Mouse (Mus musculus) 3T3-L1 (cell line): ENCODE results near the gene Ltv1.
"Not testable (repeated sequence)": the region's sequence is repeated elsewhere in the genome, so short reads cannot be mapped to it uniquely, and the experiment has no call there.

ENCODE experiments used
- DNase-seq: peaks from one replicate; pipeline ENCODE4 v3.0.0-alpha.2; 2015; ENCODE audit warnings: low read depth, low spot score

Gene Ltv1

GRCm38 (mm10) chr10:13196872-13197507 is 4.0 kb upstream of the Ltv1 start:
- DNase-seq, result no peak

GRCm38 (mm10) chr10:13193496-13193895 is 528 bp upstream of the Ltv1 start:
- not testable (repeated sequence) for DNase-seq

GRCm38 (mm10) chr10:13189881-13190280 is 3.1 kb downstream of the Ltv1 start:
- DNase-seq, result no peak

GRCm38 (mm10) chr10:13186754-13187153 is 6.2 kb downstream of the Ltv1 start:
- DNase-seq, result no peak

- DNase-seq, result no peak
These were observed 8.7 kb downstream of the Ltv1 start for GRCm38 (mm10) chr10:13184170-13184766.

- DNase-seq, result no peak
These were observed 12.8 kb downstream of the Ltv1 start for GRCm38 (mm10) chr10:13180211-13180610.

- no peak for DNase-seq
These were observed 14.9 kb downstream of the Ltv1 start, which contains the start of gene Zc2hc1b for GRCm38 (mm10) chr10:13177973-13178624. Zc2hc1b (minus strand) TSS chr10:13178023.

GRCm38 (mm10) chr10:13175866-13176265 is 17.1 kb downstream of the Ltv1 start:
- no peak for DNase-seq

- no peak for DNase-seq
These were observed 20.2 kb downstream of the Ltv1 start for GRCm38 (mm10) chr10:13172798-13173221.

GRCm38 (mm10) chr10:13171461-13171860 is 21.5 kb downstream of the Ltv1 start:
- no peak for DNase-seq

- peak; percentile 35 for DNase-seq
These were observed 22.1 kb downstream of the Ltv1 start for GRCm38 (mm10) chr10:13170739-13171448.

- no peak for DNase-seq
These were observed 24.5 kb downstream of the Ltv1 start for GRCm38 (mm10) chr10:13168461-13168860.

GRCm38 (mm10) chr10:13162031-13162430 is 30.9 kb downstream of the Ltv1 start:
- no peak for DNase-seq

GRCm38 (mm10) chr10:13160913-13161312 is 32.1 kb downstream of the Ltv1 start:
- no peak for DNase-seq

- no peak for DNase-seq
These were observed 37.6 kb downstream of the Ltv1 start for GRCm38 (mm10) chr10:13155377-13155776.

- no peak for DNase-seq
These were observed 40.1 kb downstream of the Ltv1 start for GRCm38 (mm10) chr10:13152811-13153364.

- DNase-seq, result no peak
These were observed 41.6 kb downstream of the Ltv1 start for GRCm38 (mm10) chr10:13151353-13151752.

- DNase-seq, result no peak
These were observed 42.5 kb downstream of the Ltv1 start for GRCm38 (mm10) chr10:13150435-13150834.

GRCm38 (mm10) chr10:13140434-13140833 is 52.5 kb downstream of the Ltv1 start:
- DNase-seq, result no peak

GRCm38 (mm10) chr10:13137906-13138305 is 55.1 kb downstream of the Ltv1 start:
- DNase-seq, result no peak

GRCm38 (mm10) chr10:13135751-13136150 is 57.2 kb downstream of the Ltv1 start:
- no peak for DNase-seq

- no peak for DNase-seq
These were observed 57.7 kb downstream of the Ltv1 start for GRCm38 (mm10) chr10:13135276-13135675.
